Mouse (Mus musculus) left cerebral cortex, postnatal 14 days (tissue): Measurements from ENCODE around the gene Zdhhc8. TPM values are rescaled to one million over a fixed set of nuclear protein-coding genes. Genes with fewer than 3 reads are reported as not detected.

Experiments used
- DNase-seq, 2 experiments: peaks; one replicate each; pipeline ENCODE4 v3.0.0; 2021 to 2022; ENCODE audit warnings: low spot score in 2 of 2, mixed read lengths in 1 of 2
- intact Hi-C: fragments of 180-260 bp; cut with DNase I; formaldehyde crosslinking; loops from one replicate; pipeline ENCODE4 v1.15.1; 2025
- total RNA-seq, 2 experiments: library from RNA; stranded (reverse); gene quantifications; 2 replicates each; pipeline ENCODE4 v1.2.3; 2021

The Zdhhc8 gene
- total RNA-seq, 2 experiments from 2014 or later = 151 to 155 TPM

DNA sequence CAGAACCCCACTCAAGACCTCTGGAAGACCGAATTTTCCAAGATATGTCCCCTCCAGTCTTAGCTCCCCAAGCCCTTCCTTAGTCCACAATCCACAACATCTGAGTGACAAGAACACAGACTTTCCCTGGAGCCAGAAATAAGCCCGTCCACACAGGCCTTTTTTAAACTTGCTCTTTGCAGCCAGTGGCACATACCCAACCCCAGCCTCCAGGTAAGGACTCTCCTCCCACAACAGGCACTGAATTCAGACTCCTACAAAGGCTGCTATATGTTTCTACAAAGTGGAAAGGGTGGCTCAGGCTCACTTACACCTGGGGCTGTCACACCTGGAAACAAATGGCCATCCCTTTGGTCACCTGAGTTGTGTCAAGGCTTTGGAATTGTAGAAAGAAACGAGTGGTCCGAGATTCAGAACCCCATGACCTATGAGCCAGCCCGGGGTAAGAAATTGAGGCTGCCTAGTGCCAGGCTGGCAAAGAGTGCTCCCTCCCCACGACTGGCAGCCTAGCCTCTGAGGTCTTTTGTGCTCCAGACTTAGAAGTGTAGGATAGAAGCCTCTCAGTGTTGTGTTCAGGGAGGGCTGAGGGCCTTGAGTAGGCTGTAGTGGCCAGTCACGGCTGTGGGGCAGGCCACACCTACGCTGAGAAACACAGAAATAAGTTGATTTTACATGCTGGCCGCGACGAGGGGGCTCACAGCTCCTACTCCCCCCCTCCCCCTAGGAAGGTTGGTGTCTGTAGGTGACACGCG, 841 bp downstream of the Zdhhc8 start:
- intact Hi-C loops = no loop called here
- DNase-seq = peak in 1 of 2 experiments; percentile 53

GRCm38 (mm10) chr16:18233451-18233850, 1.5 kb downstream of the Zdhhc8 start:
- no peak for DNase-seq
- intact Hi-C loops = no loop called here

GRCm38 (mm10) chr16:18231451-18231850, 3.5 kb downstream of the Zdhhc8 start:
- intact Hi-C loops = no loop called here
- DNase-seq = no peak

DNA sequence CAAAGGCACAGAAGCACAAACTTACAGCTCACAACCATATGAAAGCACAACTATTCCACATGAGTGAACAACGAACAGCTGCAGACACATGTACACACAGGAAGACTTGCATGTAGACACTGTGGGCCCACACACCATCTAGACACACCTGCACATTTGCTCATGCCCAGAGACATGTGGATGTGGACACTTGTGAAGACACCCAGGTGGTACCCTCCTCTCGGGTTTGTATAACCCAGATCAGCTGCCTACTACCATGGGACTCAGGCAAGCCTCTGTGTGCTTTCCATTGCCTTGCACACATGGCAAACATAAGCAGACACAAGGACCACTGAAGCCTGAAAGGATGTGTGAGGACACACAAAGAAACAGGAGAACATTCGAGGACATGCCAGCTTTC, 3.9 kb downstream of the Zdhhc8 start:
- no peak for DNase-seq
- intact Hi-C loops = no loop called here

DNA sequence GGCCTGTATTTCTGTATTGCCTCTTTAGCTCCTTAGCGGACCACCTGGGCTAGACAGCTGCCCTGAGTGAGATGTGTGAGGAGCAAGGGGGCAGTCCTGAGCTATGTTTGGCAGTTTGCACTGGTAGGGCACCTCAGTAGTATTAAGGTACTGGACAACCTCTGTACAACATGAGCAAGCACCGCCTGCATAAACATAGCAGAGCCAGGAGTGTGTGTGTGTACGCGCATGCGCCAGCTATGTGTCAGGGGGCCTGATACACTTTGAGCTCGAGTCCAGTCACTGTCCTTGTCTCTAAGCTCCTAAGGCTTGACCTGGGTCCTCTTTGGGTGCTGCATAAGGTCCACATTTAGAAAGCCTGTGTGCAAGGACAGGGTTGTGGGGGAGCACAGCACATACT, 4.3 kb downstream of the Zdhhc8 start:
- intact Hi-C loops = no loop called here
- DNase-seq = no peak

DNA sequence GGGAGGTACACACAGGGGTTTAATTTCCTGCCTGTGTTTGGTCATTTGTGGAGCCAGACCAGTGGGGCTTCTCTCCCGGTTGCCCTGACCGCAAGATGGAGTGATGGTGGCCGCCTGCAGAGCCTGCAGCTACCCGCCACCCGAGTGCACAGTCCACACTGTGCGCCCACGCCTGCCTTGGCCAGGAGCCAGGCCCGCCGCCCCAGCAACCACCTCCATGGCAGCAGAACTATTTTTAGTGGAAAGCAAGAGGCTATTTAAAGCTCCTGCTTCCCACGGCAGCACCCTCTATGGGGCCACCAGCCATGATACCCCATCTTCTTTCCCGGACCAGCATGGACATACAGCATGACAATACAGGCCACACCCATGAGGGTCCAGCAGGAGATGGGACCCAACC, 5.3 kb downstream of the Zdhhc8 start:
- intact Hi-C loops = no loop called here

GRCm38 (mm10) chr16:18228856-18229255, 6.1 kb downstream of the Zdhhc8 start:
- no peak for DNase-seq
- intact Hi-C loops = no loop called here

More for the DNA sequence above, 5.3 kb downstream of the Zdhhc8 start:
- DNase-seq = peak; percentile 89 to 95

GRCm38 (mm10) chr16:18227897-18228422, 7.0 kb downstream of the Zdhhc8 start:
- DNase-seq = no peak

GRCm38 (mm10) chr16:18227187-18227586, 7.7 kb downstream of the Zdhhc8 start:
- intact Hi-C loops = no loop called here
- DNase-seq = no peak

More at GRCm38 (mm10) chr16:18227897-18228422, 7.0 kb downstream of the Zdhhc8 start:
- intact Hi-C loops = no loop called here

DNA sequence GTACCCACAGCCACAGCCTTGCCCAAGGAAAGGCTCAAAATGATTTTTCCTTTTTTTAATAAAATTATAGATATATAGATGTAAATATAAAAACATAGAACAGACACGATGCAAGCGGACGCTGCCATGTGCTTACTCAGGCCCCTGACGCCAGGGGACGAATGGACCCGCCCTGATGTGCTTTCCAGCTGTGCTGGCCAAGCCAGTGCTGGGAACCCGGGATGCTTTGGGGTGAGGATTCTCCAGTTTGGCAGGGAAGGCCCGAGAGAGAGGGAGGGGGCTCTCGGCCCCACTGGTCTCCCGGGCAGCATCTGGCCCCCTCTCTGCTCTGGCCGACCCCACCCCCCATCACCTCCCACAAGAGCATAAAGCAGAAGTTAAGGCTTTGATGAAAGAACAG, 12.7 kb downstream of the Zdhhc8 start:
- no peak for DNase-seq
- intact Hi-C loops = no loop called here

GRCm38 (mm10) chr16:18221543-18221898, 13.4 kb downstream of the Zdhhc8 start:
- intact Hi-C loops = no loop called here

DNA sequence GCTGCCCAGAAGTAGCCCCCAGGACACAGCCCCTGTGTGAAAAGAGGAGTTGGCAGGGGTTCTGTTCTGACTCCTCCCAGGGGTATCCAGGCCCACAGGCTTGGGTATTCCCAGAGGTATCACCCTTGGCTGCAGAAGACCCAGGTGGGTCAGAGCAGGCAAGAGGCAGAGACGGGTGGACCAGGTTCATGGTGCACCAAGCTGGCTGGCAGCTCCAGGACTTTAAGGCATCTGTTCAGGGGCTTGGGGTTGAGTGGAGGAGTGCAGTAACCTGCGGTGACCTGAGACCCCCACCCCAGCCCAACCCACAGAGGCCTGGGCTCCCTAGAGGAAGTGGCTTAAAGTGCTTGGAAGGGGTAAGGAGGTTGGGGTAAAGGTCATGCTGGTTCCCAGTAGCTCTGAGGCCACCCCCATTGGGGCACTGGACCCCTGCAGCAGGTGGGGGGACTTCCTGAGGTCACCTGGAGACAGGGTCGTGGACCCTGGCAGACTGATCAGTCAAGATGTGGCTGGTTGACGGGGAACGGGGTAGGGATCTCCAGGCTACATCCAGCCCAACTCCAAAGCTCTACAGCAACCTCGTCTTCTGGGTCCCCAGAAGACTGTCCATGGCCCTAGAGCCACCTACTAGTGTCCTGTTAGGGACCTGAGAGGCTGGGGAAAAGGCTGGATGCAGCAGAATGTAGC, 13.9 kb downstream of the Zdhhc8 start:
- DNase-seq = no peak
- intact Hi-C loops = no loop called here

More at GRCm38 (mm10) chr16:18221543-18221898, 13.4 kb downstream of the Zdhhc8 start:
- no peak for DNase-seq

DNA sequence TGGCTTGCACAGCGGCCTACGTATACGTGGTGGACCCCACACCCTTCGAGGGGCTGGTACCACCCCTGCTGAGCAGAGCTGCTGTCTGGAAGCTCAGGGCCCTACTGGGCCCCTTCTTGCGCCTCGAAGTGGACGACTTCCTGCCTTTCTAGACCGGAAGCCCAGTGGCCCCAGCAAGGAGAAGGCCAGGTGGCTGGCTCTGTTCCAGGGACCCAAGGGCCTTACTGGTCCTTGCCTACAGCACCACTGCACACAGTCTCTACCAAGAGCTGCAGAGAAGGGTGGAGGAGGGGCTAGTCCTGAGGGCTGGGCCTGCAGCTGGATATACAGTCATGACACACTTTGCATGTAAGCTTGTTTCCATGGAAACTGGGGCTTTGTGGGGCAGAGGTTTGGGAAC, 14.9 kb downstream of the Zdhhc8 start:
- intact Hi-C loops = no loop called here
- peak; percentile 53 to 77 for DNase-seq

- intact Hi-C loops = loop anchor here (10.0 kb wide), 1 partner anchor 294 kb away; the partner anchor contains the start of gene Slc25a1
- DNase-seq = no peak
Measured at GRCm38 (mm10) chr16:18218580-18218996, 16.3 kb downstream of the Zdhhc8 start.

GRCm38 (mm10) chr16:18217579-18217978, 17.4 kb downstream of the Zdhhc8 start, which contains the start of gene Ccdc188:
Gene Ccdc188, plus strand, starts transcription at chr16:18217879.
- no peak for DNase-seq
- intact Hi-C loops = loop anchor here (10.0 kb wide), 1 partner anchor 293 kb away; the partner anchor contains the start of gene Slc25a1

DNA sequence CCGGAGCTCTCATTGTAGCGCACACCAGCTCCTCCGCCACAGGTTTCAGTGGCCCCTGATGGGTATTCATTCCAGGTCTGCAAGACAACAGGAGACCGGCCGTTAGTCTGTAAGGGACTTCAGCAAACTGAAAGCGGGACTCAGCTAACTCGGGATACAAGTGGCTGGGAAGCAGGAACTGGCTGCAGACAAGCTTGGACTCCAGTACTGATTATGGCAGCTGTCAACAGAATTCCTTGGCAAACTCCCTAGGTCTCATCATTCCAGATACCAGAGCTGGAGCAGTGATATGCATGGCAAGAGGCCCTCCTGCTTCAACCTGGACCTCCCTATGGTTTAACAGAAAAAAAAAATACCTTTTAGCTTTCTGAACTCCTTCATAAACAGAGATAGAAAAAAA, 20.1 kb downstream of the Zdhhc8 start:
- intact Hi-C loops = loop anchor here (5.0 to 10.0 kb wide), 2 partner anchors 38 to 290 kb away; partner anchors contain the start of gene Slc25a1
- no peak for DNase-seq

- intact Hi-C loops = loop anchor here (5.0 to 10.0 kb wide), 2 partner anchors 36 to 289 kb away; partner anchors contain the start of gene Slc25a1
- peak; percentile 84 to 94 for DNase-seq
Measured at GRCm38 (mm10) chr16:18213689-18214088, 21.2 kb downstream of the Zdhhc8 start.

GRCm38 (mm10) chr16:18211417-18212171, 23.3 kb downstream of the Zdhhc8 start:
- peak; percentile 96 to 97 for DNase-seq
- intact Hi-C loops = loop anchor here (1.0 to 10.0 kb wide), 5 partner anchors 34 to 287 kb away; partner anchors contain the start of genes Dgcr6, Rtn4r and Slc25a1

DNA sequence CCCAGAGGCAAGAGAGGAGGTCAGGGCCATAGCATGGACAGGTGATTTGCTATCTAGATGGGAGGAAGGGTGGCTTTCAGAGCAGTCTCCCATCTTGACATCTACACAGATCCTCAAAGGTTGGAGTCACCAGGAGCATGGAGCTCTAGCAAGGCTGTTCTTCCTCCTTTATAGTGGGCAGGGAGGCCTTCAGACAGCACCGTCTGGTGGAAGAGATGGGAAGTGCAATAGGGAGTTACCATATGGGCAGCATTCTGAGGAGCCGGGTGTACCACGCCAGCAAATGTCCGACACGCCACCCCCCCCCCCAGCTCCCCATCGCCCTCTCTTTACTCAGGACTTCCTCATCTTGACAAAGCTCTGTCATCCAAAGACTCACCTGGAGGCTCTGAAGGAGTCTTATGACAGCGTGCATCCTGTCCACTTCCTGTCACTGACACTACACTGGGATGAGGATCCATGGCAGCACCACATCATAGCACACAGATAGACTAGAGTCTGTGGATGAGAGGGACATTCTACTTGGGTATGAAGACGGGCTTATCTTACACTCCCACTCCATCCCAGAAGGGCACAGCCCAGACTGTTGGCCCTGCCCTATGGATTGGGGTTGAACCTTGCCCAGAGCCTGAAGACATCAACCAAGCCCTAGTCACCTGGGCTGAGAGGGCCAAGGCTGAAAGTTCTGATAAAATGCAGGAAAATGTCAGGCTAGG, 24.1 kb downstream of the Zdhhc8 start:
- peak; percentile 83 to 87 for DNase-seq
- intact Hi-C loops = loop anchor here (2.0 to 10.0 kb wide), 4 partner anchors 34 to 286 kb away; partner anchors contain the start of genes Dgcr6, Rtn4r and Slc25a1
